Mouse (Mus musculus): ENCODE measurements at regions not wholly inside any gene's neighbourhood (a gene's known extent, or its start where the extent isn't known, plus 50 kb on each side); places are given as distances from the start of the nearest gene placed in this dataset.

GRCm38 (mm10) chr8:12184666-12185065 lies 94.0 kb upstream of the A230072I06Rik start:
- DNase-seq (ENCODE audit: low spot score) (no peak), ATAC-seq (no peak)
- H3K36me3 ChIP-seq (ENCODE audit: insufficient read depth, low read length), result no peaks in the 10 kb centered on the region
- TF ChIP-seq EP300 (IDR thresholded peaks at IDR 0.05) (no peak), CTCF (IDR thresholded peaks at IDR 0.05) (no peak)
- H3K27ac ChIP-seq (ENCODE audit: low read length), result no peak overlapping the region
- no peak overlapping the region for H3K4me3 ChIP-seq (ENCODE audit: low read depth, low read length)
- H3K9me3 ChIP-seq (ENCODE audit: low read length), result no peaks in the 10 kb centered on the region
- no peaks in the 10 kb centered on the region for H3K4me1 ChIP-seq (ENCODE audit: insufficient read depth, low read depth, low read length)
- H3K27me3 ChIP-seq (replicated peaks; ENCODE audit: insufficient read depth, low read length), result no peaks in the 10 kb centered on the region
- 75% methylated on average over 4 of the region's 4 CpGs for WGBS
- H3K4me2 ChIP-seq (replicated peaks; ENCODE audit: low read depth, low read length), result no peak overlapping the region
- no peak overlapping the region for H3K9ac ChIP-seq (replicated peaks; ENCODE audit: low read depth)

- H3K4me3 ChIP-seq (ENCODE audit: low read depth, low read length), result no peak overlapping the region
- no peaks in the 10 kb centered on the region for H3K4me1 ChIP-seq (ENCODE audit: insufficient read depth, low read depth, low read length)
- H3K4me2 ChIP-seq (replicated peaks; ENCODE audit: low read depth, low read length), result no peak overlapping the region
- TF ChIP-seq CTCF (IDR thresholded peaks at IDR 0.05) (no peak), EP300 (IDR thresholded peaks at IDR 0.05) (no peak)
- H3K27ac ChIP-seq (ENCODE audit: low read length), result no peak overlapping the region
- no peak for DNase-seq (ENCODE audit: low spot score)
- H3K9me3 ChIP-seq (ENCODE audit: low read length), result no peaks in the 10 kb centered on the region
- no peak overlapping the region for H3K9ac ChIP-seq (replicated peaks; ENCODE audit: low read depth)
- no peaks in the 10 kb centered on the region for H3K27me3 ChIP-seq (replicated peaks; ENCODE audit: insufficient read depth, low read length)
- no peaks in the 10 kb centered on the region for H3K36me3 ChIP-seq (ENCODE audit: insufficient read depth, low read length)
- no peak for ATAC-seq
- WGBS, result 88% methylated on average over 3 of the region's 3 CpGs
These were observed 91.3 kb upstream of the A230072I06Rik start for GRCm38 (mm10) chr8:12187366-12187765.

- 55% methylated on average over 5 of the region's 5 CpGs for WGBS
- Histone ChIP-seq H3K36me3 (ENCODE audit: insufficient read depth, low read length) (no peaks in the 10 kb centered on the region), H3K4me1 (ENCODE audit: insufficient read depth, low read depth, low read length) (no peaks in the 10 kb centered on the region), H3K9ac (replicated peaks; ENCODE audit: low read depth) (no peak overlapping the region), H3K4me2 (replicated peaks; ENCODE audit: low read depth, low read length) (no peak overlapping the region), H3K27ac (ENCODE audit: low read length) (no peak overlapping the region), H3K9me3 (ENCODE audit: low read length) (no peaks in the 10 kb centered on the region), H3K4me3 (ENCODE audit: low read depth, low read length) (no peak overlapping the region), H3K27me3 (replicated peaks; ENCODE audit: insufficient read depth, low read length) (no peaks in the 10 kb centered on the region)
- no peak for DNase-seq (ENCODE audit: low spot score)
- ATAC-seq, result no peak
- TF ChIP-seq EP300 (IDR thresholded peaks at IDR 0.05) (no peak), CTCF (IDR thresholded peaks at IDR 0.05) (no peak)
These were observed 90.2 kb upstream of the A230072I06Rik start for GRCm38 (mm10) chr8:12188451-12188850.

DNA sequence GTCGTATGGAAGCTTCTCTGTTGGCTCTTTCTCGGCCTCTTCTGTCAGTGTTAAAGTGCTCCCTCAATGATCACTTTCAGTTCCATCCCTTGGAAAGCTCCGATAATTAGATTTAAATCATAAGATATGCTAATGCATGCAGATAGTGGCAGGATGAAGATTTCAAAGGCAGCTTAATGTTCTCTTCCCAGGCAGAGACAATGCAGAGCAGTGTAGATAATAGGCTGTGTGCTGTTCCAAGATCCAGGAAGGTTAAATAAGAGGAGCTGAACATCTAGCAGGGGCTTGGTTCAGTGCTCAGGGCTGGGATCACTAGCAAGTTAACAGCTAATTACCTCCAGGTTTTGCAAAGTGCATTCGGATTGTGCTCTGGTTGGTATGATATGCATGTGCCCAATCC lies 89.7 kb upstream of the A230072I06Rik start:
- Histone ChIP-seq H3K27me3 (replicated peaks; ENCODE audit: insufficient read depth, low read length) (no peaks in the 10 kb centered on the region), H3K4me2 (replicated peaks; ENCODE audit: low read depth, low read length) (no peak overlapping the region)
- no peak for ATAC-seq

DNA sequence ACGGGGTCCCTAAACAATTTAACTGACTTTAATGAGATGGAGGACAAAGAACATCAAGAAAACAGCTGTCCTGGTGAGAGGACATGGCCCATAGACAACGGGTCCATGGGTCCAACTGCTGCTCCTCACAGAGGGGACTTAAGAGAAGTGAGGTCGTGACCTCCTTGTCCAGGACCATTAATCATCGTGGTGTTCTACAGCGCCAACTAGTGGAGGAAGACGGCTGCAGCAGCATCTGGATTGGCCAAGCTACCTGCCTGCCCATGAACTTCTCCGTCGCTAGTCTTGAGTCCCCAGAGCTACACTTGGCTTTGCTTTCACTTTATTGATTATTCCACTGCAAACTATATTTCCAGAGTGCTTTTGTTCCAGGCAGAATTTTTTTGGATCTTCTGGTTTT lies 86.6 kb upstream of the A230072I06Rik start:
- H3K4me3 ChIP-seq (ENCODE audit: low read depth, low read length), result no peak overlapping the region
- TF ChIP-seq EP300 (IDR thresholded peaks at IDR 0.05) (no peak), CTCF (IDR thresholded peaks at IDR 0.05) (peak; percentile 74)
- no peak overlapping the region for H3K9ac ChIP-seq (replicated peaks; ENCODE audit: low read depth)
- no peaks in the 10 kb centered on the region for H3K4me1 ChIP-seq (ENCODE audit: insufficient read depth, low read depth, low read length)
- no peak overlapping the region for H3K27ac ChIP-seq (ENCODE audit: low read length)
- no peaks in the 10 kb centered on the region for H3K9me3 ChIP-seq (ENCODE audit: low read length)
- no peaks in the 10 kb centered on the region for H3K27me3 ChIP-seq (replicated peaks; ENCODE audit: insufficient read depth, low read length)
- ATAC-seq (no peak), DNase-seq (ENCODE audit: low spot score) (no peak)
- H3K36me3 ChIP-seq (ENCODE audit: insufficient read depth, low read length), result no peaks in the 10 kb centered on the region
- H3K4me2 ChIP-seq (replicated peaks; ENCODE audit: low read depth, low read length), result no peak overlapping the region
- 29% methylated on average over 8 of the region's 8 CpGs for WGBS

More for the DNA sequence above, 89.7 kb upstream of the A230072I06Rik start:
- Histone ChIP-seq H3K4me1 (ENCODE audit: insufficient read depth, low read depth, low read length) (no peaks in the 10 kb centered on the region), H3K9ac (replicated peaks; ENCODE audit: low read depth) (no peak overlapping the region), H3K9me3 (ENCODE audit: low read length) (no peaks in the 10 kb centered on the region), H3K27ac (ENCODE audit: low read length) (no peak overlapping the region), H3K36me3 (ENCODE audit: insufficient read depth, low read length) (no peaks in the 10 kb centered on the region), H3K4me3 (ENCODE audit: low read depth, low read length) (no peak overlapping the region)
- WGBS, result 79% methylated on average over 4 of the region's 4 CpGs
- no peak for DNase-seq (ENCODE audit: low spot score)
- TF ChIP-seq CTCF (IDR thresholded peaks at IDR 0.05), result no peak
- no peak for TF ChIP-seq EP300 (IDR thresholded peaks at IDR 0.05)

DNA sequence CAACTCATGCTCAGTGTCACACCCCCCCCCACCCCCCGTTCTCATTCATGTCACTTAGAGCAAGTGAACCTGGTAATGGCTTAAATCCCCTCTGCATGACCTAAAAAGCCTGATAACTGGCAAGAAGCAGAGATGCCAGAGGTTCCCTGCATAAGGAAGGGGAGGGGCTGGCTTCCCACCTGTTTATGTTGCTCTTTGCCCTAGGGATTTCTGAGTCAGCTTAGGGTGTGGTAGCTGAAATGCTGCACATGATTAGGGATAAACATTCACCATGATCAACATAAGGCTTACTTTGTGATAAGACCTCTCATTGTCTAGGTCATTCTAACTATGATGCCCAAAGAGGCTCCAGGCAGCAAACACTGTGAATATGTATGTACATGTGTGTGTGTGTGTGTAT lies 72.7 kb upstream of the A230072I06Rik start:
- H3K36me3 ChIP-seq (ENCODE audit: insufficient read depth, low read length), result no peaks in the 10 kb centered on the region
- no peak overlapping the region for H3K9ac ChIP-seq (replicated peaks; ENCODE audit: low read depth)
- no peak overlapping the region for H3K4me2 ChIP-seq (replicated peaks; ENCODE audit: low read depth, low read length)
- WGBS, result 74% methylated on average over 1 of the region's 1 CpGs
- no peak for ATAC-seq
- H3K9me3 ChIP-seq (ENCODE audit: low read length), result no peaks in the 10 kb centered on the region
- DNase-seq (ENCODE audit: low spot score), result no peak
- TF ChIP-seq EP300 (IDR thresholded peaks at IDR 0.05) (no peak), CTCF (IDR thresholded peaks at IDR 0.05) (no peak)
- H3K4me1 ChIP-seq (ENCODE audit: insufficient read depth, low read depth, low read length), result no peaks in the 10 kb centered on the region
- H3K27me3 ChIP-seq (replicated peaks; ENCODE audit: insufficient read depth, low read length), result no peaks in the 10 kb centered on the region
- H3K27ac ChIP-seq (ENCODE audit: low read length), result no peak overlapping the region
- H3K4me3 ChIP-seq (ENCODE audit: low read depth, low read length), result no peak overlapping the region

DNA sequence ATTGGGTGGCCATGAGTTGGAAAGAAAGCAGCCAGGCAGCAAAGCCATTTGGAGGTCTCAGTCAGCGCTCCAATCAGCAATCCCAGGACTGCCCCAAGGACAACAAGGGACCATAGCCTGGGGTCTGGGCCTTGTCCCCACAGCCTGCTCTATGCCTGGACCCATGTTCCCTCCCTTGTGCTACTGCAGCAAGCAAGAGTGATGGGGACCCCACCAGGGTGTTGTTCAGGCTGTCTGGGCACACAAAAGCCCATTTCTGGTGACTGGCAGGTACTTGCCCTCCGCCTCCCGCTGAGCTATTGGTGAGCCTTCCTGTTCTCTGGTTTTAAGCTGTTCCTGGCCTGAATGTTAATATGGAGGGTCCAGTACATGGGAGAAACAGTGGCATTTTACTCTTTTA lies 71.2 kb upstream of the A230072I06Rik start:
- no peak for ATAC-seq
- no peak for TF ChIP-seq EP300 (IDR thresholded peaks at IDR 0.05)
- no peak for TF ChIP-seq CTCF (IDR thresholded peaks at IDR 0.05)

More for the DNA sequence above, 71.2 kb upstream of the A230072I06Rik start:
- DNase-seq (ENCODE audit: low spot score), result no peak
- no peak overlapping the region for H3K9ac ChIP-seq (replicated peaks; ENCODE audit: low read depth)
- 78% methylated on average over 3 of the region's 3 CpGs for WGBS
- H3K4me1 ChIP-seq (ENCODE audit: insufficient read depth, low read depth, low read length), result no peaks in the 10 kb centered on the region
- no peak overlapping the region for H3K4me2 ChIP-seq (replicated peaks; ENCODE audit: low read depth, low read length)
- no peaks in the 10 kb centered on the region for H3K36me3 ChIP-seq (ENCODE audit: insufficient read depth, low read length)
- H3K9me3 ChIP-seq (ENCODE audit: low read length), result no peaks in the 10 kb centered on the region
- no peaks in the 10 kb centered on the region for H3K27me3 ChIP-seq (replicated peaks; ENCODE audit: insufficient read depth, low read length)
- H3K27ac ChIP-seq (ENCODE audit: low read length), result no peak overlapping the region
- no peak overlapping the region for H3K4me3 ChIP-seq (ENCODE audit: low read depth, low read length)
